Mouse (Mus musculus) neutrophil, adult 65 days (primary cell): ENCODE measurements around the gene Tmem9. TPM values are rescaled to one million over a fixed set of nuclear protein-coding genes. Genes with fewer than 3 reads are reported as not detected.

Experiments
- total RNA-seq: library from RNA; stranded (reverse); gene quantifications from 2 replicates; pipeline ENCODE4 v1.2.4, GENCODE M21; 2023

The Tmem9 gene
- total RNA-seq, result 2.5 and 2.9 TPM in 2 replicates

DNA sequence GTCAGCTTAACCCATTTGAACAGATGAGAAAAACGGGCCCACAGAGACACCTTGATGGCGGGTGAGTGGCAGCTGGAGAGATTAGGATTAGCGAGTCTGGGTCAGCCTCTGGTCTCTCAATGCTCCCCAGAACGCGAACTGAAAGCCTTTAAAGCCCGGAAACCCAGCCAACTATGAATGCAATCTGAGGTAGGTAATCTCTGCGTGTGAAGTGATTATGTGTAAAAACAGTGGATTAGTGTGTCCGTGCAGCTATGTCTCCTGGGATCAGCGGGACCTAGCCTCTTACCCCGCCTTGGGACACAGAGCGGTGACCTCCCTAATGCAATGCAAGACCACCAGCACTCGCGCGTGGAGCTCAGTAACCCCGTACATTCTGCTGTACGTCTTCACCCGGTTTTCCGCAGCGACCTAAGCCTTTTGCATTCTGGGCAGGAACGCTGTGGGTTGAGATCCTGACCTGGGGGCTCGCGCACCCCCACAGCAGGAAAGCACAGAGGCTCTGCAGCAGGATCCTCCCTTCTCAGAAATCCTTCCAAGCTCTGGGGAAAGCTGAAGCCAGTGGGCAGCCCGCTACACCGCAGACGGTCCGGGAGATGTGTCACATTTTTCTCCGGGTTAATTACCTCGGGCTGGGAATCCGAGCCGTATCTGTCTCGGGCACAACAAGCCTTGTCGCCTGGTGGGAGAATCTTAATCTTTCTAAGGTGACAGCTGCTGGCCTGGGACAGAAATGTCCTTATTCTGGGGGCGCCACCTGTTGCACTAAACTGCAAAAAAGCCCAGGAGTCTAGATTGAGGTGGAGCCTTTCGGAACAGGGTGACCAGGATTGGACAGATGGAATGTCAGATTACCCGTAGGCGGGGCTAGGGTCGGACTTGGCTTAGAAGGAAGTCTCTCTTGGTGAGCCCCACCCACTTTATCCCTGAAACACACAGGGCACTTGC is at the start of gene Tmem9:
Gene Tmem9, plus strand, starts transcription at position 940 of the 948 bp plus-strand sequence.

GRCm38 (mm10) chr1:136006292-136006748 is 1.6 kb upstream of the Tmem9 start, which contains the start of gene Igfn1:
Gene Igfn1, minus strand, starts transcription at chr1:136006342.

DNA sequence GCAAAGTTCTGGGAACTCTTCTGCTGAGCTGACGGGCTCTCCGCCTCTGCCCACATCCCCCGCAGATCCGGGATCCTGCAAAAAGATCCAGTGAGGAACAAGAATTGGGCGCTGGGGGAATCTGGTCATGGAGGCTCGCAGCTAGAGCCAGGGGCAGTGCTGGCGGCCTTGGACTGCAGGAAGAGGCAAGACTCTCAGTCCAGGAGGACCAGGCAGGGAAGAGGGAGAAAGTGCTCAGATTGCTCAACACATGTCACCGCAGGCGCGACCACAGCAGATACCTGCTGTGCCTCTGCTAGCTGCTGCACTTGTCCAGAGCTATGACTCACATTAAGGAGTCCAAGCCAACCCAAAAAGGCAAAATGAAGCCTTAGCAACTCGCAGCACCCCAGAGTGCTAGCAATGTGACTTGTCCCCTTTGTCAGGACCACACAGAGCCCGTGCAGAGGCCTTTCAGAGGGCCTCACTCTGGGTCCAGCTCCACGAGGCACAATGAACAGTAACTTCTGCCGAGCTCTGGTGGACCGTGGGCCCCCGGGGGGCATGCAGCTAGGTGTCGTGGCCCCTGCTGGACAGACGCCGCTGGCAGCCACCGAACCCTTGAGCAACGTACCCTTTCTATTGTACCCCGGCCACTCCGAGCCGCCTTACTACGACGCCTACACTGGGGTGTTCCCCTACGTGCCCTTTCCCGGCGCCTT is 42.5 kb downstream of the Tmem9 start, which contains the start of gene Ascl5:
Gene Ascl5, plus strand, starts transcription at position 493 of the 701 bp plus-strand sequence.

DNA sequence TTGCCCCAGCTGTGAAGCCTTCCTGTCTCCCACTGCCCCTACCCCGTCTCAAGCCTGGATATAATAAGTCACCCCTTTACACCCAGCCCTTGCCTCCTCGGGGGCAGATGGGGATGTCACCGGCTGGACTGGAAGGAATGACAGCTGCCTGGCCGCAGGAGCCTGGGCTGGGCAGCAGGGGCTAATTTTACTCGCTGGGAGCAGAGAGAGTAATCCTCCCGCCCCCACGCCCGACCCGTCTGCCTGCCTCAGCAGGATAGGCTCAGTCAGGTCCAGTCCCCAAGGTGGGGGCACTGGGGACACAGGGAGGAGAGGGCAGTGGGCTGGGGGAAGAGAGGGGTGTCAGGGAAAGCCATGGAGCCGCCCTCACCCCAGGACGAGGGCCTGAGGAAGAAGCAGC is 44.6 kb downstream of the Tmem9 start, which contains the start of gene Cacna1s:
Gene Cacna1s, plus strand, starts transcription at position 204 of the 400 bp plus-strand sequence.

Other genes with a start within 250 kb of the Tmem9 start
- gene Phlda3, start 242.0 kb upstream of the Tmem9 start, total RNA-seq, result not detected in 2 replicates
- not detected in 2 replicates for gene Tnni1, start 228.7 kb upstream of the Tmem9 start, total RNA-seq
- not detected in 2 replicates for gene Lad1, start 189.6 kb upstream of the Tmem9 start, total RNA-seq
- gene Tnnt2, start 171.8 kb upstream of the Tmem9 start, total RNA-seq, result not detected in 2 replicates
- not detected in 2 replicates for gene Pkp1, start 88.9 kb upstream of the Tmem9 start, total RNA-seq
- not detected in 2 replicates for gene Igfn1, start 1.8 kb upstream of the Tmem9 start, total RNA-seq
- not detected in 2 replicates for gene Ascl5, start 42.7 kb downstream of the Tmem9 start, total RNA-seq
- gene Cacna1s, start 44.6 kb downstream of the Tmem9 start, total RNA-seq, result 0.66 TPM in 1 of 2 replicates, not detected in the other
- 179 and 202 TPM in 2 replicates for gene Kif21b, start 123.2 kb downstream of the Tmem9 start, total RNA-seq
- not detected in 2 replicates for gene Mroh3, start 204.7 kb downstream of the Tmem9 start, total RNA-seq
- gene Inava, start 226.1 kb downstream of the Tmem9 start, total RNA-seq, result not detected in 2 replicates